25 mouse cellular contexts compared by ENCODE assay signal in genomic region chr11:104971322-104971721, GRCm38 (mm10).
DNase-seq lines count a peak whose midpoint lies in the region; ATAC-seq lines count a peak whose summit lies in the region.
"Had no signal": no experiment of that assay in that cellular context is flagged by ENCODE, and none has a peak within 500 bp of the region (broad histone marks: within the 10 kb centered on the region; RNA-seq: fewer than 3 reads in every experiment).

No protein-coding gene starts in this region.

- no peaks in the 10 kb centered on the region for H3K36me3 ChIP-seq in forebrain, embryonic 14.5 days (ENCODE audit: control insufficient read depth, insufficient read depth, low read length)
- no peaks in the 10 kb centered on the region for H3K36me3 ChIP-seq in forebrain, embryonic 16.5 days (ENCODE audit: control insufficient read depth, insufficient read depth)
- H3K36me3 ChIP-seq: embryonic facial prominence, embryonic 13.5 days; heart, embryonic 13.5 days; hindbrain, embryonic 15.5 days; kidney, embryonic 15.5 days; limb, embryonic 13.5 days; liver, embryonic 13.5 days; lung, embryonic 15.5 days; neural tube, embryonic 15.5 days; stomach, embryonic 15.5 days had no signal

- no peak overlapping the region for H3K4me2 ChIP-seq in forebrain, embryonic 14.5 days (ENCODE audit: low read length)
- no peak overlapping the region for H3K4me2 ChIP-seq in forebrain, embryonic 16.5 days (ENCODE audit: low read length)
- H3K4me2 ChIP-seq: embryonic facial prominence, embryonic 13.5 days; heart, embryonic 13.5 days; hindbrain, embryonic 15.5 days; kidney, embryonic 15.5 days; limb, embryonic 13.5 days; liver, embryonic 13.5 days; lung, embryonic 15.5 days; neural tube, embryonic 15.5 days; stomach, embryonic 15.5 days had no signal

- intact Hi-C loops in left cerebral cortex, postnatal 14 days (cut with DNase I), result no loop called here

- no peaks in the 10 kb centered on the region for H3K4me1 ChIP-seq in forebrain, embryonic 14.5 days (ENCODE audit: control insufficient read depth, insufficient read depth, low read length)
- 0 out of 2 replicates have a peak, but pooled peaks cover 2% of the 10 kb centered on the region for H3K4me1 ChIP-seq in forebrain, embryonic 16.5 days (replicated peaks; ENCODE audit: control insufficient read depth, insufficient read depth, low read length)
- H3K4me1 ChIP-seq: embryonic facial prominence, embryonic 13.5 days; heart, embryonic 13.5 days; hindbrain, embryonic 15.5 days; kidney, embryonic 15.5 days; liver, embryonic 13.5 days; lung, embryonic 15.5 days; neural tube, embryonic 15.5 days; stomach, embryonic 15.5 days had no signal

- H3K9me3 ChIP-seq in forebrain, embryonic 14.5 days (replicated peaks; ENCODE audit: control insufficient read depth, low read length), result no peaks in the 10 kb centered on the region
- H3K9me3 ChIP-seq in forebrain, embryonic 16.5 days (ENCODE audit: control insufficient read depth, low read length), result no peaks in the 10 kb centered on the region
- H3K9me3 ChIP-seq: embryonic facial prominence, embryonic 13.5 days; heart, embryonic 13.5 days; hindbrain, embryonic 15.5 days; kidney, embryonic 15.5 days; limb, embryonic 13.5 days; liver, embryonic 13.5 days; lung, embryonic 15.5 days; neural tube, embryonic 15.5 days; stomach, embryonic 15.5 days had no signal

- H3K27ac ChIP-seq in forebrain, embryonic 14.5 days (ENCODE audit: low read depth, low read length), result no peak overlapping the region
- H3K27ac ChIP-seq in forebrain, embryonic 16.5 days (ENCODE audit: low read length), result no peak overlapping the region
- H3K27ac ChIP-seq: embryonic facial prominence, embryonic 13.5 days; heart, embryonic 13.5 days; hindbrain, embryonic 15.5 days; kidney, embryonic 15.5 days; limb, embryonic 13.5 days; liver, embryonic 13.5 days; lung, embryonic 15.5 days; neural tube, embryonic 15.5 days; stomach, embryonic 15.5 days had no signal

- no peak overlapping the region for H3K9ac ChIP-seq in forebrain, embryonic 14.5 days (ENCODE audit: low read length)
- no peak overlapping the region for H3K9ac ChIP-seq in forebrain, embryonic 16.5 days (replicated peaks; ENCODE audit: low read depth, low read length)
- H3K9ac ChIP-seq: embryonic facial prominence, embryonic 13.5 days; heart, embryonic 13.5 days; hindbrain, embryonic 15.5 days; kidney, embryonic 15.5 days; limb, embryonic 13.5 days; liver, embryonic 13.5 days; lung, embryonic 15.5 days; neural tube, embryonic 15.5 days; stomach, embryonic 15.5 days had no signal

- no peak for ATAC-seq in forebrain, embryonic 14.5 days
- ATAC-seq in forebrain, embryonic 16.5 days, result no peak
- ATAC-seq: intestine, postnatal 0 days had no signal

- DNase-seq in forebrain, embryonic 14.5 days (ENCODE audit: low spot score), result peak; percentile 69
- DNase-seq in left cerebral cortex, adult 11 months (ENCODE audit: low spot score), result peak; percentile 3
- DNase-seq in left cerebral cortex, postnatal 14 days (ENCODE audit: low spot score in 2 of 2), result no peak
- DNase-seq in ES-CJ7 (ENCODE audit: low read depth, low spot score) (peak; percentile 70), ZHBTc4 (ENCODE audit: low read depth, low spot score) (peak; percentile 41)
- no peak for DNase-seq in right cerebral cortex, postnatal 10 days (ENCODE audit: low spot score in 2 of 2)
- no peak for DNase-seq in adrenal gland, postnatal 36 days
- DNase-seq: adrenal gland, adult 8-10 months; cerebellum, adult 9-10 months; heart, adult 18-20 months; kidney, postnatal 4 days; liver, embryonic 13.5 days; lung, postnatal 4 days had no signal

- 0% methylated on average over 4 of the region's 4 CpGs for WGBS in forebrain, embryonic 14.5 days
- under 1% methylated on average over 4 of the region's 4 CpGs for WGBS in forebrain, embryonic 16.5 days

- no peak overlapping the region for H3K4me3 ChIP-seq in forebrain, embryonic 14.5 days (ENCODE audit: low read depth, low read length)
- H3K4me3 ChIP-seq in forebrain, embryonic 16.5 days (replicated peaks; ENCODE audit: low read length), result no peak overlapping the region
- H3K4me3 ChIP-seq: embryonic facial prominence, embryonic 13.5 days; heart, embryonic 13.5 days; hindbrain, embryonic 15.5 days; kidney, embryonic 15.5 days; limb, embryonic 13.5 days; liver, embryonic 13.5 days; lung, embryonic 15.5 days; myocyte; neural tube, embryonic 15.5 days; stomach, embryonic 15.5 days had no signal

- no peaks in the 10 kb centered on the region for H3K27me3 ChIP-seq in forebrain, embryonic 14.5 days (replicated peaks; ENCODE audit: control insufficient read depth, insufficient read depth, low read length)
- no peaks in the 10 kb centered on the region for H3K27me3 ChIP-seq in forebrain, embryonic 16.5 days (replicated peaks; ENCODE audit: control insufficient read depth, insufficient read depth, low read length)
- H3K27me3 ChIP-seq: CH12.LX; embryonic facial prominence, embryonic 13.5 days; heart, embryonic 13.5 days; hindbrain, embryonic 15.5 days; kidney, embryonic 15.5 days; limb, embryonic 13.5 days; liver, embryonic 13.5 days; lung, embryonic 15.5 days; neural tube, embryonic 15.5 days; stomach, embryonic 15.5 days had no signal

Comparison
In these comparisons a context has a peak if more than half of its experiments do, and no peak if none do; other contexts are left out.
1. DNase-seq: peak in forebrain, embryonic 14.5 days (single experiment), left cerebral cortex, adult 11 months (single experiment), ES-CJ7 (single experiment) and ZHBTc4 (single experiment); none in left cerebral cortex, postnatal 14 days (0 of 2), right cerebral cortex, postnatal 10 days (0 of 2) and adrenal gland, postnatal 36 days (0 of 2).